Mouse (Mus musculus) lung, adult 18-20 months (tissue): ENCODE measurements around the gene Dnah12.
"Not testable (repeated sequence)": the region's sequence is repeated elsewhere in the genome, so short reads cannot be mapped to it uniquely, and the experiment has no call there.

ENCODE experiments used
- DNase-seq, 2 experiments: peaks; one replicate each; pipeline ENCODE4 v3.0.0; 2022; ENCODE audit warnings: mixed read lengths in 2 of 2

Dnah12 gene

DNA sequence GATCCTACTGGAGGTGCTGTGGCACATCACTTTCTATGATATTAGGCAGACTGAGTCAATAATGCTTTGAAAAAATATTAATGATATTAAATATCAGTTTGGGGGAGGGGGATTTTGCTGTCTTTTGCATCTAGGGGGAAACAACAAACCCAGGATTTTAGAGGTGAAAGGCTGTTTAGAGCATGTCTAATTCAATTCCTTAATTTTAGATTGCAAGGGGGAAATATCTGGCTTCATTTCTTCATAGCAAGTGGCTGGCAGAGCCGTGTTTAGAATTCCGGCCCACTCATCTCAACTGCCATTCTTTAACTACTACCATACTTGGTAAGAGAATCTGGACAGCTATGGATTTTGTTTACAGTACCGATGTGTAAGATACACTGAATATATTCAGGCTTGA is at the start of gene Dnah12:
Dnah12 (plus strand) TSS at position 301 of the 400 bp plus-strand sequence.
- no peak for DNase-seq

DNA sequence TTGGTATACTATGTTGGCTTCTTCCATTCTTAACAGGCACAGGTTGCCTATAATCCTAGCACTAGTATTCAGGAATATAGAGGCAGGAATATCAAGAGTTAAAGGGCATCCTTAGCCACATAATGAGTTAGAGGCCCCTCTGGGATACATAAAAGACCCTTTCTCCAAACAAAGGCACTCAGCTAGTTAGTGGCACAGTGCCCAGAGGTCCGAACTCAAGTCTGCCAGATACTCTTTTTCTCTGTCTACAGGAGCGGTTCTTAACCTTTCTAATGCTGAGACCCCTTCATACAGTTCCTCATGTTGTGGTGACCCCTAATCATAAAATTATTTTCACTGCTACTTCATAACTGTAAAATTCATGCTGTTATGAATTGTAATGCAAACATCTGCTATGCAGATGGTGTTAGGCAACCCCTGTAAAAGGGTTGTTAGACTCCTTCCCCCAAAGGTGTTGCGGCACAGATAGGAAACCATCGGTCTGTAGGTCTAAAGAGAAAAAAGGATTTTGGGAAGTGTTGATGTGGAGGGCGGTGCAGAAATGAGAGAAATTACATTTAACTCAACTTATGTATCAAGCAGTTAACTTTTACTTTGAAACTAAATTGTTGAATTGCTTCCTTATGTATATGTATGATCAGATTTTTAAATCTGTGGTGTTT is 47.0 kb upstream of the Dnah12 start:
- no peak for DNase-seq

DNA sequence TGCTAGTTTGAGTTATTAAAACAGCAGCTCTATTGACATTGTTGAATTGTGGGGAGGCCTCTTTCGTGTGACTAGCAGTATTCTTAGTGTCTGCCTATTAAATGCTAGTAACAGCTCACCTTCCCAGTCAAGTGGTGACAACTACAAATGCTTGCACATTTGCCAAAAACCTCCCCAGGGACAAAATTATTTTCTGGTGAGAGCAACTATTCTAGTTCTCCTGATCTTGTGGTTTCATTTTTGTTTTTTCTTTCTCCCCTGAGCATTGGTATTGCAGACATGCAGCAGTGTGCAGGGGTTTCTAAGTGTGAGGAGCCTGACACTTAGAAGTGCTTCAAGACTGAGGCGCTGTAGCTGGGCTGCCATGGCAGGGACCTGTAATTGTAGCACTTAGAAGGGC is 45.3 kb upstream of the Dnah12 start:
- no peak for DNase-seq

DNA sequence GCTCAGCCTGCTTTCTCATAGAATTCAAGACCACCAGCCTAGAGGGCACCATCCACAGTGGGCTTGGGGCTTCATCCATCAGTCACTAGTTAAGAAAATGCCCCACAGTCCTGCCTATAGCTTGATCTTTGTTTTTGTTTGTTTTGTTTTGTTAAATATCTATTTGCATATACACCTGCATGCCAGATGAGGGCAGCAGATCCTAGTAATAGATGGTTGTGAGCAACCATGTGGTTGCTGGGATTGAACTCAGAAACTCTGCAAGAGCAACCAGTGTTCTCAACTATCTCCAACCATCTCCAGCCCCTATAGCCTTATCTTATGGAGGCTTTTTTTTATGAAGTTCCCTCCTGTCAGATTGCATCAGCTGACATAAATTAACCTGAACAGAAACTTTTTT is 41.2 kb upstream of the Dnah12 start:
- DNase-seq: no peak

DNA sequence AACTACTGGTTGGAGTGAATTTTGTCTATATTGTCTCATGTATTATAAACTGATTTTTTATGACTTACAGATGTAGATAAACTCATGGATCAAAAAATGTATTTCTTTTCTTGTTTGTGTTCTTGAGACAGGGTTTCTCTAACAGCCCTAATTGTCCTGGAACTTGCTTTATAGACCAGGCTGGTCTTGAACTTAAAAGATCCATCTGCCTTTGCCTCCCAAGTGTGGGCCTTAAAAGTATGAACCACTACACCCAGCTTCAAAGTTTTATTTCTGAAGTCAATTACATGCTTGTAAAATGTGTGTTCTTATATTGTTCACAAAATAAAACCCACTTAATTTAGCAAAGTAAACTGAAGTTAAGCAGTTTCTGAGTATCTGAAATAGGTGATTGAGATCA is 34.9 kb upstream of the Dnah12 start:
- DNase-seq: no peak

DNA sequence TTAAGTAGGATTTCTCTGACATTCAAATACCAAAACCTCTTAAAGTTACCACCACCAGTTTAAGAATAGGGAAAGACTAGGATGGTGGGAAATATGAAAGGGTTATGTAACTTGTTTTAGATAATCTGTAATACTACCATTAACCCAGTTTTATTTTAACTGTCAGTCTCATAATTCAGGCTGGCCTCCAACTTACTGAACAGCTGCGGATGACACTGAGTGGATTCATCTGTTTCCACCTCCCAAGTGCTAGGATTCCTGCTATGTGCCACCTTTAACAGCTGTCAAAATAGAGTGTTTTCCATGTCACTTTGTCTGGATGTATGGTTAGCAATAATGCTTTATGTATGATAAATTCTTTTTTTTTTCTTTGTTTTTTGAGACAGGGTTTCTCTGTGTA is 32.8 kb upstream of the Dnah12 start:
- no peak for DNase-seq

DNA sequence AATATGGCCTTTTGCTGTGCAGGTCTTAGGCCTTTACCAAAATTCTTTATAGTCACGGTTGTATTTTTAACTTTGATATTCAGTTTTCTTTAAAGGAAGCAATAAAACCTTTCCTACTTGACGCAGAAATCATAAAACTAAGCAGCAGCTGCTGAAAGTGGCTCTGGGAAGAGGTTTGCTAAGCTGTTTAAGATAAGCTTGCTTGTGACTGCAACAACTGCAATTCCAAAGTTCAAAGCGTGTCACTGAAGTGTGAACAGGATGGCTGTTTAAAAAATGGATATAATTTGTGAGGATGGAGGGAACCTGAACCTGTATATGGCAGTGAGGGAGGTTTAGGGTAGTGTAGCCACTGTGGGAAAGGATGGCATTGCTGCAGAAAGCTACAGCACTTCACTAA is 31.1 kb upstream of the Dnah12 start:
- no peak for DNase-seq

DNA sequence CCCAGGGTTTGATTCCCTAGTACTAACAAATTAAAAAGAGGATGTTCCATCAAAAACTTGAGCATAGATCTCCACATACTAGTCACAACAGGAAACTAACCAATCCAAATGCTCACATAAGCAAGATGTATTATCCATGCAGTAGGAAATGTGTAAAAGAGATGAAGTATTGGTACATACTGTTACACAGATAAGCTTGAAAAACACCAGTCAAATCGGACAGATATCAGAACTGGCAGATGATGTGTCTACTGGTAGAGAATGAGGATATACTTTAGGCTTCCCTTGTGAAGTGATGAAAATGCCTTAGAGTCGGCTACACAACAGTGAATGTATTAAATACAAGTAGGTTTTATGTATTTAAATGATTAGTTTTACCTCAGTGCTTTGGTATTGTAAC is 30.6 kb upstream of the Dnah12 start:
- no peak for DNase-seq

DNA sequence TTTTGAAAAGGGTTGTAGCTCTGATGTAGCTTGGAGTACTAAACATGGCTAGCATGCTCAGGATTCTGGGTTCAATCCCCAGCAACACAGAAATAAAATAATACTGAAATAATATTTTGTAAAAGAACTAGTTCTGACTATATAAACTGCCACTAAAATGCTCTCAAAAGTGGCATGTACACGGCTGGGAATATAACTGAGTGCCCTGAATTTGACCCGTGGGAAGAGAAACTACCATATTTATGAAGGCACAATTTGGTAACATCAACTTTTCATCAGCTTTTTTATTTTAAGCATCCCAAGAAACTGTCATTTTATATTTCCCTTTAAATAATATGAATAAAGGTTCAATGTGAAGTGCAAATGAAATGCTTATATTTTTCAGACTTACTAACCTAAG is 29.2 kb upstream of the Dnah12 start:
- no peak for DNase-seq

DNA sequence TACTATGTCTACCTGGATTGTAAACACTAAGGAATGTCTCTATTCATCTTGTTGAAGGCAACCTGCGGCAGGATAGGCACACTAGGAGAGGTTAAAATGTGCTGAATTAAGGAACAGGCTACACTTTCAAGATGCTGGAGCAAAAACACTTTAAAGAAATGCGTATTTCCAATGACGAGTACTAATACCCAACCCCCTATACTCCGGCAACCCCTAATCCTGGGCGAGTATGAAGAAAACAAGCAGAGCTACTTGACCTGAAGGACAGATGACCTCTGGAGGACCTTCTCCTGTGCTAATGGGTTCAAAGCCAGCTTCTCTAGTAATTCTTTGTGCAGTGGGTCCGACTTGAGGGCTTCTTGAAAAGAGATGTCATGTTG is 25.1 kb upstream of the Dnah12 start:
- no peak for DNase-seq

DNA sequence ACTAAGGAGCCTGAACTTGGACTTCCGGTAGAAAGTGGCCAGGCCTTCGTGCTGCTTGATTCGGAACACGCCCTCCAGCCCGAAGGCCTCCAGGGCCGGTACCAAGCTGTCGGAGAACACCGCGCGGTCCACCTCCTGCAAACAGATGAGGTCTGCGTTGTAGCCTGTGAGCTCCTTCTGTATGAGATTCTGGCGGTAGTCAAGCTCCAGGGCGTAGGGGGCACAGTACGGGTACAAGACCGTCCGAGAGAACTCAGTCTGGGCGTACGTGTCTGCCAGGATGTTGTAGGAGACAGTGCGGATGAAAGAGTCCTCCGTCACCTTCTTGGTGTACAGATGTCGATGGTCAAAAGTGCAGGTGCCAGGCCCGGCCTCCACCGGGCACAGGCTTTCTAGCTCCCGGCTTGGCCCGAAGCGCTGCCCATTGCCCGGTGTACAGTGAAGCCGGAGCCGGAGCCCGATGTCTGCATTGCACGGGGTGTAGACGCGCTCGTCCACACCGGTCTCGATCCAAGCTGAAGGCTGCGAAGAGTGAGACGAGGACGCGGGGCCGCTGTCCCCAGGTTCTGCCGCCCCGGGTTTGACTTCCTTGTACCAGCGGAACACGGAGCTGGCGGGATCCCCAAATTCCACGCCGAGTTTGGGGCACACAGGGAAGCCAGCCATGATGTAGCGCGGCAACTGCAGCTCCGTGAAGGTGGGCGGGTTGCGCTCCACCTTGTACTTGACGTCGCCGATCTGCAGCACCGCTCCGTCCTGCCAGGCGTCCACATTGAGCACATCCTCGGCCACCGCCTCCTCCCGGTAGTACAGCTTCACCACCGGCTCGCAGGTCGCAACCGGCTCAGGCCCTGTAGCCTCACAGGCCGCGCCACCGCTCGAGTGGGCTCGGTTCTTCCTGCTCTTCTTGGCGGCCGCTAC is 24.4 kb upstream of the Dnah12 start:
- DNase-seq: peak; percentile 25

DNA sequence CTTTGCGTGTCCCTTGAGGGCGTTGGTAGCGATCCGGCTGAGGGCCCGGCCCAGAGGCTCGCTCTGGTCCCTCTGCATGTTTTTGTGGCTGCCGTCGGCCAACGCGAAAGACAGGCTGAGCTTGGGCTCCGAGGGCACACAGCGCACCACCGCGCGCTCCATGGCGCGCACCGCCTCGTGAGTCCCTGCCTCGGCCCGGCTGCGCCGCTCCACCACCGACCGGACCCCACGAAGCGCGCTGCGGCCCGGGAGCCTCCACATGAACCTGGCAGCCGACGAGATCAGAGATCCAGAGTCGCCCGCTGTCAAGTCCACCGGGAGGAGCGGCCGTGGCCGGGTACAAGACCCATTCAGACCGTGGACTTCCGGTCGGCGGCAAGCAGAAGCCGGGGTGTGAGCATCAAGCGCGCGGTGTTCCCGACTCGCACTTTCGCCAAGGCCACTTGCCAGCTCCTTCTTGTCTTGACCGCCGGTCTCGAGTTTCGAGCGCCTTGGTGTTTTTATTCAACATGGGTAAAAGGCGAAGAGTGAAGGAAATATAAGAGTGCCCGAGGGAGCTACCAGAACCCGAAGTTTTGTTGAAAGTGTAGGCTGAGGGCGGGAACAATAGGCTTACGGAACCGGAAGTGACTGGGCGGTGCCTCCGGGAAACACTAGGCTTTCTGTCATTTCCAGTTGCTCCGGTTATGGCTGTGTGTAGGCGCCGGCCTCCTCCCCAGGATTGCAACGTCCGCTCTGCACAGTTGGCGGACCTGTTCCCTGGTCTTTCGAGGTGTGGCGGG is 23.6 kb upstream of the Dnah12 start, which contains the start of gene Pde12:
Pde12 (minus strand) TSS at position 592 of the 782 bp plus-strand sequence.
- peak; percentile 89 for DNase-seq

DNA sequence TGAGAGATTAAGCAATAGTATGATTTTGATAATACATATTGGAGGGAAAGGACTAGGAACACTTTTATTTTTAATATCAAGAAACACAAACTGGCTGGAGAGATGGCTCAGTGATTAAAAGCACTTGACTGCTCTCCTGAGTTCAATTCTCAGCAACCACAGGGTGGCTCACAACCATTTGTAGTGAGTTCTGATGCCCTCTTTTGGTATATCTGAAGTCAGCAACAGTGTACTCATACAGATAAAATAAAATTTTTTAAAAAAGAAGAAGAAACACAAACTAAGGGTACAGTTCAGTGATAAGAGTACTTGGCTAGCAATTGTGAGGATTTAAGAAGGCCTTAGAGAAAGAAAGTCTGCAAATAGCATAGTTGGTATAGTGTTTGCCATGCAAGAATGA is 22.1 kb upstream of the Dnah12 start:
- DNase-seq: no peak

DNA sequence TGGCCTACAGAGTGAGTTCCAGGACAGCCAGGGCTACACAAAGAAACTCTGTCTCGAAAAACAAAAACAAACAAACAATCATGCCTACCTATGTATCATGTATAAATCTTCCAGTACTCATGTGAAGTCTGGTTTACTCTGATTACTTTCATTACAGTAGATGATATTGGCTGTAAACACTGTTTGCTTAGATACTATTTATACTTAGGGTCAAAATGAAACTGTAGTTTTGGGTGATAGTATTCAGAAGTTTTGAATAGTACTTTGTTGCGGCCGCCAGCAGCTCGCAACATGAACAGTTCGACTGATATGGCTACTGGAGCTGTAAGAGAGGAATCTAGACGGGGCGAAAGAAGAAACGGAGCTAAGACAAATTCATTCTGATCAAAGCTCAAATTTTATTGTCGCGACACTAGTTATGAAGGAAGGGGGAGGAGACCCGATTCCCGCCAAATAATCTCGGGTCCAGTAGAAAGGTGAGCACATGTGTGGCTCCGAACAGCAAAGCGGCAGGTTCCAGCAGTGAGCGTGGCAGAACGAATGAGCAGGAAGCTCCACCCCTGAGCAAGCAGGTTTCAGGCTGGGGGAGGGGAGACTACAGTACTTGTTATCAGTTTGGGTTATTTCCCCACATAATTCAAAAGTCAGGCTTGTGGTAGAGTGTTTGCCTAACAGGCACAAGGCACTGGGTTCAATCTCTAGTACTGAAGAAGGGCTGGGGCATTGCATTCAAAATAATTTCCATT is 21.0 kb upstream of the Dnah12 start:
- DNase-seq: not testable (repeated sequence)

DNA sequence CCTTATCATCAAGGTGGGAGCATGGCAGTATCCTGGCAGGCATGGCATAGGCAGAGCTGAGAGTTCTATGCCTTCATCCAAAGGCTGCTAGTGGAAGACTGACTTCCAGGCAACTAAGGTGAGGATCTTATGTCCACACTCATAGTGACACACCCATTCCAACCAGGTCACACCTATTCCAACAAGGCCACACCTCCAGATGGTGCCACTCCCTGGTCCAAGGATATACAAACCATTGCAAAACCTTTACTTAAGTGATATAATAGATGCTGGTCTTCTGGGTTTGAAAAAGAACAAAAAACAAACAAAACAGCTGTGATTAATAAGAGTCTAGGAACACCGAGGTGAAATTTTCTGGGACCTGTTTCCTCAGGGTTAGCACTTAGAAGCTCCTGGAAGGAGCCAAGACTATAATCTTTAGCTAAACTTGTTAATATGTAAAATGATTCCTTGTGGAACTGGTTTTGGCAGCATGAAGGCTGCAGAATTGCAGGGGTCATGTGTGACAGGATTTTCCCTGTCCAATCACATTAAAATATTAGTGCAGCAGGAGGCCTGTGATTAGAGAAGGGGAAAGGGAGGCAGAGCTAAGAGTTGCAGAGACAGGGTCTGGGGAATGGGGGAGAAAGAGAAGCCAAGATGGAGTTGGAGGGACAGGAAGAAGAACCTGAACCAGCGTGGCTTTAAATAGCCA is 18.5 kb upstream of the Dnah12 start:
- DNase-seq: peak in 1 of 2 experiments; percentile 10

DNA sequence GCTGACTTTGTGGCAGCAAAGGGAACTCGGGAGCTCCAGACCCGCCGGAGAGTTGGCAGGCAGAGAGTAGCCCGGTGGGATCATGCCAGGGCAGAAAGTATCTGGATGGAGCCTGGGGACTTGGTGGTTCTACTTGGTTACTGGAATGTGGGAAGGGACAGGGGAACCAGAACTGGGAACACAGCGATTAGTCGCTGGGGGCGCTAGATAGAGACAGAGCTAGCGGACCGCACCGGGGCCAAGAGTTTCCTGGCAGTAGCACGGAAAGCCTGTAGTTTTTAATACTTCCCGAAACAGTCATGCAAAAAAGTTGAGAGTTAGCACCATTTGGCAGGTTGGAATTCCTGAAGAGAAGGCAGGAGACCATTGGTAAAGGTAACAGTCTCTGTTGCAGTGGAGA is 17.7 kb upstream of the Dnah12 start:
- peak; percentile 24 to 43 for DNase-seq

DNA sequence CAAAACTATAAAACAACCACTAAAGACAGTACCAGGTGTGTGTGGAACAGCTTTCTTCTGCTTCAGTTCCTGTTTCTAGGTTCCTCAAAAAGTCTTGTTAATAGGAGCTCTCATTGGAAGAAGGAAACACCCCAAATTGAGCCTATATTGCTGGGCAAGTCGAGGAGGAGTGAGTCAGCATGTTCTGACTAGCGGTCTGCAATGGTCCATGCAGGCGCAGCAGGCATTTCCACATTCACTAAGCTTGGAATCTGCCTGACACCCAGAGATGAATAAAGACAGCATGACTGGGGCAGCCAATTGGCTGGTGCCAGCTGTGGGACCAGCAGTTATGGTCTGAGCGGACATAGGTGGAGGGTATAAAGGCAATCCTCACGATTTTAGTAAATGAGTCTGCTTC is 17.3 kb upstream of the Dnah12 start:
- DNase-seq: no peak

DNA sequence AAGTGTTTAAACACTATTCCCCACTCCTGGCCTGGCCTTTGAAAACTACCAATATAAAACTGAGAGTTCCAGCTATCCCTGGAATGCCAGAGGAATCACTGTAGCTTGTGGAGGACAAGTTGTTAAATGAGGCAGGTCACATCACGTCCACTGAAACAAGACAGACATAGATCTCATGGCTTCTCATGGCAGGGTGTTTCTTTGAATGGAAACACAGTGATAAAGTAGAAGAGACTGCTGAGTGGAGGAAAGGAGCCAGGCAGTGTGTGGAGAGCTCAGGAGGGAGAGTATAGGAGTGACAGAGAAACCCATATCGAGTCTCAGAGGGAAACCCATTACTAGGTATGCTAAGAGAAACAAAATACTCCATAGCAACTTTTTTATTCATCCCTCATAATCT is 2.3 kb upstream of the Dnah12 start:
- DNase-seq: no peak

DNA sequence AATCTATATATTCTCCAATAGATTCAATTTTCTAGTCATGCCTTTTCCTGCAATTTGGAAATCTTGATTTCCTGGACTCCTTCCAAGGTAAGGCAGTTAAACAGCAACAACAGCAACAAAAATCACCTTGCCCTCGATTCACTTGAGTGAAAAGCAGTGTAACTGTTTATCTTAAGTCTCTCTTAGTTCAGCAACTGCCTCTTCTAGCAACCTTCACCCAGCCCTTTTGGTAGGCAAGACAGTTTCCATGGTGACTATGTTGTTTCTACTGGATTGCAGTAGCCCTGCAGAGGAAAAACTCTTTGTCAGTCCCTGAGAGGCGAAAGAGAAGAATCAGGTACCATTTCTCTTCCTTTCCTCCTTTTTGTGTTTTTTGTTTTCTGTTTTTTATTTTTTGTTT is 1.7 kb upstream of the Dnah12 start:
- DNase-seq: peak in 1 of 2 experiments; percentile 5

DNA sequence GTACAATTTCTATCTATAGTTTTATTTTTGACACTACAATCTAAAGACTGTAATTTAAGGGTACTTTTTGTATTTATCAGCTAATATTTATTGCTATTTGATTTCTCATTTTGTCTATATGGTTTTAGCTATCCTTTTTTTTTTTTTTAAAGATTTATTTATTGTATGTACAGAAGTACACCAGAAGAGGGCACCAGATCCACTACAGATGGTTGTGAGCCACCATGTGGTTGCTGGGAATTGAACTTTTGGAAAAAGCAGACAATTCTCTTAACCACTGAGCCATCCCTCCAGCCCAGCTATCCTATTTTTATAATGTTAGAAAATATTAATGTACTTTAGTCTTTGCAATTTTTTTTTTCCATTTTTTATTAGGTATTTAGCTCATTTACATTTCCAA is 4.8 kb downstream of the Dnah12 start:
- no peak for DNase-seq

DNA sequence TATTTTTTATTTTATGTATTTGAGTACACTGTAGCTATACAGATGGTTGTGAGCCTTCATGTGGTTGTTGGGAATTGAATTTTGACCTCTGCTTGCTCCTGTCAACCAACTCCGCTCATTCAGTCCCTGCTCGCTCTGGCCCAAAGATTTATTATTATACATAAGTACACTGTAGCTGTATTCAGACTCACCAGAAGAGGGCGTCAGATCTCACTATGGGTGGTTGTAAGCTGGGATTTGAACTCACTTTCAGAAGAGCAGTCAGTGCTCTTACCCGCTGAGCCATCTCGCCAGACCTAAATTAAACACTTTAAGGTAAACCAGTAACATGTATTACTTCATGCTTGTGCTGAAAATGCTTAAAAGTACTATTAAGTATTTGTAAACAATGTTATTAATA is 12.2 kb downstream of the Dnah12 start:
- DNase-seq: not testable (repeated sequence)

DNA sequence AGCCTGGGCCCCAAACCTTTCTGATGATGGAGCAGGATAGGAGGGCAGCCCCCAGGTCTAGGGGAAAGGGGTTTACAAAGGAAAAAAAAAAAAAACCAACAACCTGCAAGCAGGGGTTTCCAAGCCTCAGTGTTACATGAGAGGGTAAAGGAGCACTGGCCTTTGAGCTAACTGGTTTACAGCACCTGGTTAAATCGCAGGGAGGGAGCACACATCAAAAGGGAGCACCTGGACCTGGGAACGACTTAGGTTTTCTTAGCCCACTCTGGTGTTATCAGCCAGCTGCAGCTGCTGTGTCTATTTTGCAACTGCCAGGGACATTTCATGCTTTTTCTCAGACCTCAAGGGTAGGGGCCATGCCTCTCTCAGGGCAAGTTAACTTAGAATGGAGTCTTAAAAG is 26.6 kb downstream of the Dnah12 start:
- DNase-seq: not testable (repeated sequence)
